In genomic region chr7:47000644-47000983, GRCm38 (mm10) we compare ENCODE assay signal across 9 mouse cellular contexts. TPM values are rescaled to one million over a fixed set of nuclear protein-coding genes. Genes with fewer than 3 reads are reported as not detected.
A peak's percentile ranks its signal among the peaks of the same experiment; 100 is the strongest.
DNase-seq lines count a peak whose midpoint lies in the region; ATAC-seq lines count a peak whose summit lies in the region.
"Had no signal": no experiment of that assay in that cellular context is flagged by ENCODE, and none has a peak within 500 bp of the region (broad histone marks: within the 10 kb centered on the region; RNA-seq: fewer than 3 reads in every experiment).

No protein-coding gene starts in this region.

- H3K27ac ChIP-seq in embryonic facial prominence, embryonic 15.5 days (replicated peaks): peak overlapping the region; percentile 61
- no peak overlapping the region for H3K27ac ChIP-seq in neural tube, embryonic 14.5 days (ENCODE audit: low read depth, low read length)
- H3K27ac ChIP-seq: liver, embryonic 13.5 days had no signal

- no peaks in the 10 kb centered on the region for H3K27me3 ChIP-seq in embryonic facial prominence, embryonic 15.5 days
- no peaks in the 10 kb centered on the region for H3K27me3 ChIP-seq in neural tube, embryonic 14.5 days (ENCODE audit: control insufficient read depth, insufficient read depth, low read length)
- H3K27me3 ChIP-seq: liver, embryonic 13.5 days had no signal

- H3K4me1 ChIP-seq in embryonic facial prominence, embryonic 15.5 days: peaks cover 46% of the 10 kb centered on the region
- H3K4me1 ChIP-seq in neural tube, embryonic 14.5 days (ENCODE audit: control insufficient read depth, insufficient read depth, low read length): peaks cover 14% of the 10 kb centered on the region

- ATAC-seq in embryonic facial prominence, embryonic 15.5 days (ENCODE audit: insufficient number of reproducible peaks, low FRiP score, low TSS enrichment, low read depth): peak; percentile 85
- ATAC-seq in neural tube, embryonic 14.5 days (ENCODE audit: low read depth): peak; percentile 83; the same call in 1 of the 2 replicates

- intact Hi-C loops in left cerebral cortex, postnatal 4 days (cut with DNase I): no loop called here
- intact Hi-C loops in left cerebral cortex, postnatal 14 days (cut with DNase I): no loop called here

- H3K4me2 ChIP-seq in embryonic facial prominence, embryonic 15.5 days (replicated peaks): no peak overlapping the region
- no peak overlapping the region for H3K4me2 ChIP-seq in neural tube, embryonic 14.5 days (ENCODE audit: low read depth, low read length)

- H3K36me3 ChIP-seq in embryonic facial prominence, embryonic 15.5 days: peaks cover 35% of the 10 kb centered on the region
- peaks cover 17% of the 10 kb centered on the region for H3K36me3 ChIP-seq in neural tube, embryonic 14.5 days (ENCODE audit: control insufficient read depth, insufficient read depth, low read length)

- no peak overlapping the region for H3K4me3 ChIP-seq in embryonic facial prominence, embryonic 15.5 days (replicated peaks)
- no peak overlapping the region for H3K4me3 ChIP-seq in neural tube, embryonic 14.5 days (ENCODE audit: low read depth, low read length)
- H3K4me3 ChIP-seq: liver, embryonic 13.5 days had no signal

- WGBS in embryonic facial prominence, embryonic 15.5 days: 11% methylated on average over 3 of the region's 3 CpGs
- WGBS in neural tube, embryonic 14.5 days: 45% methylated on average over 3 of the region's 3 CpGs

- DNase-seq in left cerebral cortex, postnatal 4 days: peak; percentile 31
- DNase-seq in left cerebral cortex, postnatal 14 days (ENCODE audit: low spot score in 2 of 2): no peak
- peak; percentile 52 for DNase-seq in kidney, adult 9 months
- no peak for DNase-seq in thymus, postnatal 36 days
- no peak for DNase-seq in embryo, embryonic 11 days
- DNase-seq: liver, embryonic 13.5 days had no signal

- H3K9ac ChIP-seq in embryonic facial prominence, embryonic 15.5 days: no peak overlapping the region
- H3K9ac ChIP-seq in neural tube, embryonic 14.5 days (replicated peaks; ENCODE audit: low read depth, low read length): no peak overlapping the region
- H3K9ac ChIP-seq: liver, embryonic 13.5 days had no signal

- H3K9me3 ChIP-seq in embryonic facial prominence, embryonic 15.5 days (replicated peaks): no peaks in the 10 kb centered on the region
- no peaks in the 10 kb centered on the region for H3K9me3 ChIP-seq in neural tube, embryonic 14.5 days (ENCODE audit: control insufficient read depth, low read length)
- H3K9me3 ChIP-seq: liver, embryonic 13.5 days had no signal

RNA-seq across cellular contexts. Expression of gene Spty2d1, which starts 7.6 kb away (rescaled TPM):
- 1 to 10 TPM; 7.8 to 9.0 TPM for total RNA-seq in left cerebral cortex, postnatal 4 days (2021)
- total RNA-seq in left cerebral cortex, postnatal 14 days (2021): 10 to 100 TPM; 10.6 to 11.0 TPM
- polyA plus RNA-seq in embryonic facial prominence, embryonic 15.5 days (2015; fragmentation: Nextera tagmentation; extraction: Ambion mirVana): 20.5 and 21.3 TPM in 2 replicates
- 7.1 and 10.0 TPM in 2 replicates for polyA plus RNA-seq in neural tube, embryonic 14.5 days (2014; fragmentation: Nextera tagmentation; extraction: Ambion mirVana)

RNA-seq across cellular contexts. Expression of gene Gm9999, which starts 17.2 kb away (rescaled TPM):
- total RNA-seq in left cerebral cortex, postnatal 4 days (2021): not detected
- not detected for total RNA-seq in left cerebral cortex, postnatal 14 days (2021)
- not detected in 2 replicates for polyA plus RNA-seq in embryonic facial prominence, embryonic 15.5 days (2015; fragmentation: Nextera tagmentation; extraction: Ambion mirVana)
- polyA plus RNA-seq in neural tube, embryonic 14.5 days (2014; fragmentation: Nextera tagmentation; extraction: Ambion mirVana): not detected in 2 replicates
- polyA plus RNA-seq: liver, embryonic 13.5 days; small intestine, adult 2 months had no signal

RNA-seq across cellular contexts. Expression of gene Uevld, which starts 42.3 kb away (rescaled TPM):
- total RNA-seq in left cerebral cortex, postnatal 4 days (2021): 10 to 100 TPM; 12.3 to 14.8 TPM
- total RNA-seq in left cerebral cortex, postnatal 14 days (2021): 1 to 10 TPM; 9.6 to 10.0 TPM
- polyA plus RNA-seq in embryonic facial prominence, embryonic 15.5 days (2015; fragmentation: Nextera tagmentation; extraction: Ambion mirVana): 9.8 and 10.7 TPM in 2 replicates
- 5.2 and 5.5 TPM in 2 replicates for polyA plus RNA-seq in neural tube, embryonic 14.5 days (2014; fragmentation: Nextera tagmentation; extraction: Ambion mirVana)

RNA-seq across cellular contexts. Expression of gene Tmem86a, which starts 49.8 kb away (rescaled TPM):
- 10 to 100 TPM; 10.6 to 12.4 TPM for total RNA-seq in left cerebral cortex, postnatal 4 days (2021)
- 10 to 100 TPM; 17.4 to 18.8 TPM for total RNA-seq in left cerebral cortex, postnatal 14 days (2021)
- 20.3 and 22.3 TPM in 2 replicates for polyA plus RNA-seq in embryonic facial prominence, embryonic 15.5 days (2015; fragmentation: Nextera tagmentation; extraction: Ambion mirVana)
- 15.4 and 19.3 TPM in 2 replicates for polyA plus RNA-seq in neural tube, embryonic 14.5 days (2014; fragmentation: Nextera tagmentation; extraction: Ambion mirVana)

Comparison
In these comparisons a context has a peak if more than half of its experiments do, and no peak if none do; other contexts are left out.
1. DNase-seq: peak in left cerebral cortex, postnatal 4 days (single experiment) and kidney, adult 9 months (single experiment); none in left cerebral cortex, postnatal 14 days (0 of 2), thymus, postnatal 36 days (0 of 2) and embryo, embryonic 11 days (single experiment).